Mouse (Mus musculus) testis, adult 2 months (tissue): ENCODE results near the gene Renbp.

Source experiments
- CTCF ChIP-seq: fragments of 200-500 bp; IDR thresholded peaks from 2 replicates; pipeline ENCODE4 v1.5.1; 2012; ENCODE audit warnings: low read depth, mild to moderate bottlenecking, inconsistent platforms, low read length, moderate library complexity; ENCODE audit not compliant: control insufficient read depth, insufficient read depth, insufficient replicate concordance
- POLR2A ChIP-seq: fragments of 200-500 bp; IDR thresholded peaks from 2 replicates; pipeline ENCODE4 v1.6.1; 2012; ENCODE audit warnings: low read depth, mild to moderate bottlenecking, inconsistent platforms, low read length, moderate library complexity; ENCODE audit not compliant: control insufficient read depth

GRCm38 (mm10) chrX:73881036-73881427, 49.6 kb downstream of the Renbp start:
- TF ChIP-seq CTCF (no peak), POLR2A (no peak)
